Mouse (Mus musculus): ENCODE measurements around the gene Sema3a. TPM values are rescaled to one million over a fixed set of nuclear protein-coding genes. Genes with fewer than 3 reads are reported as not detected.

The Sema3a gene
- polyA plus RNA-seq, 1 experiment = 13.3 TPM

GRCm38 (mm10) chr5:13629916-13630315, 504.7 kb downstream of the Sema3a start:
- TF ChIP-seq POLR2A (IDR thresholded peaks at IDR 0.05; ENCODE audit: borderline replicate concordance, extremely low read depth, insufficient read depth, insufficient read length, poor library complexity, severe bottlenecking) (no peak), CTCF (IDR thresholded peaks at IDR 0.05; ENCODE audit: borderline replicate concordance, extremely low read depth, insufficient read depth, insufficient read length) (no peak)
- DNase-seq (ENCODE audit: low read depth) = no peak

GRCm38 (mm10) chr5:13630692-13631091, 505.5 kb downstream of the Sema3a start:
- TF ChIP-seq CTCF (IDR thresholded peaks at IDR 0.05; ENCODE audit: borderline replicate concordance, extremely low read depth, insufficient read depth, insufficient read length) (no peak), POLR2A (IDR thresholded peaks at IDR 0.05; ENCODE audit: borderline replicate concordance, extremely low read depth, insufficient read depth, insufficient read length, poor library complexity, severe bottlenecking) (no peak)
- DNase-seq (ENCODE audit: low read depth) = peak; percentile 49

- no peak for TF ChIP-seq CTCF (IDR thresholded peaks at IDR 0.05; ENCODE audit: borderline replicate concordance, extremely low read depth, insufficient read depth, insufficient read length)
- no peak for TF ChIP-seq POLR2A (IDR thresholded peaks at IDR 0.05; ENCODE audit: borderline replicate concordance, extremely low read depth, insufficient read depth, insufficient read length, poor library complexity, severe bottlenecking)
- DNase-seq (ENCODE audit: low read depth) = peak; percentile 42
These were observed 511.0 kb downstream of the Sema3a start for GRCm38 (mm10) chr5:13636237-13636636.

Measured in brain, embryonic 14.5 days (tissue).